Mouse (Mus musculus): Measurements from ENCODE around the gene Vps26a. TPM values are rescaled to one million over a fixed set of nuclear protein-coding genes. Genes with fewer than 3 reads are reported as not detected.

Vps26a gene
- polyA plus RNA-seq, 2 experiments from 2014 or later, result 70.9 to 80.0 TPM

GRCm38 (mm10) chr10:62412906-62413605 lies 73.5 kb downstream of the Vps26a start:
- ATAC-seq, result no peak

GRCm38 (mm10) chr10:62411431-62412410 lies 74.9 kb downstream of the Vps26a start:
- no peak for ATAC-seq

DNA sequence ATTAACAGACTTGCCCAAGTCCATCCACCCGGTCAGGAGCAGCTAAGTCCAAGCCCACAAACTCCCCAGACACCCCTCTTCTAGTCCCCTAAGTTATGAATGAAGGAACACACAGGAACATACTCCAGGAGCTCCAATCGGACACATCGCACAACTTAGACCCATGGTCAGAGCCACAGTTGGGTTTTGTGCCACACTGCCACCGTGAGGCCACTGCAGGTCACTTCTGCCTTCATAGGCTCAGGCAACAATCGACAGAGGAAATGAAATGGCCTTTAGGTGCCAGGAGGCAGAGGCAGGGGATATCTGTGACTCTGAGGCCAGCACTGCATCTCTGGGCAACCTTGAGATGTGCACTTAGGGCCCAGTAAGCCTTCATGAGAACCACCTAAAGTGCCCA lies 75.7 kb downstream of the Vps26a start:
- peak; percentile 84 for ATAC-seq

Other genes with a start within 250 kb of the Vps26a start
- not detected for gene Tacr2, start 234.4 kb downstream of the Vps26a start, polyA plus RNA-seq (2017; shearing (Covaris generic))
- 100 to 1,000 TPM in 1 of 2 experiments, 10 to 100 TPM in 1; 69.6 to 103 TPM for gene Hk1, start 106.9 kb downstream of the Vps26a start, polyA plus RNA-seq (2017; shearing (Covaris generic))
- gene Hkdc1, start 64.3 kb downstream of the Vps26a start, polyA plus RNA-seq (2017; shearing (Covaris generic)), result not detected
- not detected for gene 4930507D05Rik, start 37.3 kb downstream of the Vps26a start, polyA plus RNA-seq (2017; shearing (Covaris generic))
- gene Supv3l1, start 37.1 kb downstream of the Vps26a start, polyA plus RNA-seq (2017; shearing (Covaris generic)), result 10 to 100 TPM in 1 of 2 experiments, 1 to 10 TPM in 1; 8.4 to 11.7 TPM
- gene Srgn, start 40.6 kb upstream of the Vps26a start, polyA plus RNA-seq (2017; shearing (Covaris generic)), result 1,000 to 10,000 TPM; 1,323 to 1,460 TPM
- gene Kif1bp, start 91.7 kb upstream of the Vps26a start, polyA plus RNA-seq (2017; shearing (Covaris generic)), result 1 to 10 TPM; 2.7 to 5.4 TPM
- 10 to 100 TPM; 56.3 to 58.8 TPM for gene Ddx21, start 115.5 kb upstream of the Vps26a start, polyA plus RNA-seq (2017; shearing (Covaris generic))
- 100 to 1,000 TPM in 1 of 2 experiments, 10 to 100 TPM in 1; 96.5 to 101 TPM for gene Ddx50, start 164.4 kb upstream of the Vps26a start, polyA plus RNA-seq (2017; shearing (Covaris generic))
- gene Stox1, start 239.3 kb upstream of the Vps26a start, polyA plus RNA-seq (2017; shearing (Covaris generic)), result 1 to 10 TPM; 2.2 to 3.2 TPM

Measured in CD4-positive, CD25-positive, alpha-beta regulatory T cell, adult 4 months (primary cell).